ENCODE assay signal across 15 mouse cellular contexts in the genomic region with DNA sequence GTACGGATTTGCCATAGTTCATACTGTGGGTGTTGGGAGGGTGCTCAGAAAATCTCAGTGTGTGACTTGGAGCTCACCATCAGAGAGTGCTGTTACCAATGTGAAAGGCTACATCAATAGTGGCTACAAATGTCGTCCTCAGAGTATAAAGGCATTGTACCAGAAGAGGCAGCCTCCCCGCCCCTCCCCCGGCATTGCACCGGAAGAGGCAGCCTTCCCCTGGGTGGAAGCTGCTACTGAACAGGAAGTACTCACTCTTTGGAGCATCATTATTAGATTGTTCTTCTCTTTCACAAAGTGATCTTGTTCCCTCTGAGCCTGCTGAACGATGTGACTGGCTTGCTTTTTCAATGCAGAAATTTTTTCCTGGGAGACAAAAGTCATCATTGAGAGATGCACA. TPM values are rescaled to one million over a fixed set of nuclear protein-coding genes. Genes with fewer than 3 reads are reported as not detected.
"Had no signal": no experiment of that assay in that cellular context is flagged by ENCODE, and none has a peak within 500 bp of the region (broad histone marks: within the 10 kb centered on the region; RNA-seq: fewer than 3 reads in every experiment).

No protein-coding gene starts in this region.

- H3K27me3 ChIP-seq: limb, embryonic 12.5 days had no signal

- ATAC-seq: intestine, postnatal 0 days; lung, postnatal 0 days; midbrain, embryonic 16.5 days had no signal

- H3K4me1 ChIP-seq: limb, embryonic 12.5 days; midbrain, embryonic 10.5 days had no signal

- H3K9me3 ChIP-seq: limb, embryonic 12.5 days; midbrain, embryonic 10.5 days had no signal

- DNase-seq: kidney, adult 9 months; layer of hippocampus, adult 9-11 months; layer of hippocampus, postnatal 36 days; liver; lung, adult 2 months; lung, postnatal 36 days had no signal

- H3K9ac ChIP-seq: limb, embryonic 12.5 days; liver, embryonic 14.5 days had no signal

- H3K4me2 ChIP-seq: limb, embryonic 12.5 days had no signal

- H3K4me3 ChIP-seq: limb, embryonic 12.5 days; midbrain, embryonic 10.5 days had no signal

- H3K27ac ChIP-seq: kidney, postnatal 0 days; limb, embryonic 12.5 days; liver, embryonic 14.5 days; midbrain, embryonic 10.5 days; stomach, postnatal 0 days had no signal

RNA-seq across cellular contexts. Expression of a gene that starts 55.6 kb away (rescaled TPM):
- total RNA-seq: megakaryocyte progenitor cell, adult 5-6 weeks had no signal
